Mouse (Mus musculus): ENCODE measurements around the gene Nacad.

The Nacad gene

DNA sequence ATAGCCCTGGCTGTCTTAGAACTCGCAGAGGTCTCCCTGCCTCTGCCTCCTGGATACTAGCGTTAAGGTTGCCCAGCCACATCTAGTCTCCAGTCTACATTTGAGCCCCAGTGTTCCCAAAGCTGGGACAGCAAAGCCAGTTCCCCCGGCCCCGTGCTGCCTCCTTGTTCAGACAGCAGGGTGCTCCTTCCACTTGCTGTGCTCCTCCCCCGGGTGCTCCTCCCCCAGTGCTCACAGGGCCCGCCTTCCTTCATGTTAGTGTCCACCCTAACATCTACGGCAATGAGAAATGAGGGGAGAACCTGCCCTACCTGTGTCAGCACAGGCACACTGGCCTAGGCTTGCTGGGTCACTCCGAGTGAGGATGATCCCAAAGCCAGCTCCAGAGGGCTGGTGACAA is 20.1 kb downstream of the Nacad start:
- in situ Hi-C loops (cut with MboI; ENCODE audit: low sequenced_read_pairs), result no loop called here

DNA sequence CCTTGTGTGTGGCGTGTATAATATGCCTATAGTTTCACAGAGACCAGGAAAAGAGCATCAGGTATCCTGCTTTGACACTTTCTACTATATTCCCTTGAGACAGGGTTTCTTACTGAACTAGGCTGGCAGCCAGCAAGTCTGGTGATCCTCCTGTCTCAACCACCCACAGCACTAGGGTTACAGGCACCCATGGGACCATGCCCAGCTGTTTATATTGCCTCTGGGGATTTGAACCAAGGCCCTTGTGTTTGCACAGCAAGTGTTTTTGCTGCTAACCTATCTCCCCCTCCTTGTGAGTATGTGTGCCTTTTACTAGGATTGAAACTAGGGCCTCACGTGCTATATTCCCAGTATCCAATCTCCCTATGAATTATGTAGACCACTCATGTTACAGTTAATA is 24.3 kb downstream of the Nacad start:
- in situ Hi-C loops (cut with MboI; ENCODE audit: low sequenced_read_pairs), result no loop called here

DNA sequence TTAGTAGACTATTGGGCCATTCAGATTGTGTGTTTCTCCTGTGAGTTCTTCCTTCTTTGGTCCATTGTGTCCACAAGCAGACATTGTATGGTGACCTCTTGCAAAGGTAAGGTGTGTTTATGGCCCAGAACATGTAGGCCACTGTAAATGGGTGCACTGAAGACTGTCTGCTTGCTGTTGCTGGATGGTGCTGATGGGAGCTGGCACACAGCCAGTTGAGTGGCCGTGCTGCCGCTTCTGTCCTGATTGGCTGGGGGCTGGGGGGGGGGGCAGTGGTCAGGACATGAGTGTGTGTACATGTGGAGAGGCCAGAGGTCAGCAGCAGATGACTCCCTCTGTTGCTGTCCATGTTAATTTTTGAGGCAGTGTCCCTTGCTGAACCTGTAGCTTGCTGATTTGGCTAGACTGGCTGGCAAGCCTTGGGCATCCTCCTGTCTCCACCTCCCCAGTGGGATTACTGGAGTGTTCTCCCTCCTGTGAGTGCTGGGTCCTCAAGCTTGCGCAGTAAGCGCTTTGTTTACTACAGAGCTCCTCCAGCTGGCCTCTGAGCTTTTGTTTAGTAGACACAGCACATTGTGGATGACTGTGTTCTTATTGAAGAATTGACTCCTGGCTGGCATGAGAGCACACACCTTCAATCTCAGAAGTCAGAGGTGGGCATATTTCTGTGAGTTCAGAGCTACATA is 25.6 kb downstream of the Nacad start:
- in situ Hi-C loops (cut with MboI; ENCODE audit: low sequenced_read_pairs), result no loop called here

DNA sequence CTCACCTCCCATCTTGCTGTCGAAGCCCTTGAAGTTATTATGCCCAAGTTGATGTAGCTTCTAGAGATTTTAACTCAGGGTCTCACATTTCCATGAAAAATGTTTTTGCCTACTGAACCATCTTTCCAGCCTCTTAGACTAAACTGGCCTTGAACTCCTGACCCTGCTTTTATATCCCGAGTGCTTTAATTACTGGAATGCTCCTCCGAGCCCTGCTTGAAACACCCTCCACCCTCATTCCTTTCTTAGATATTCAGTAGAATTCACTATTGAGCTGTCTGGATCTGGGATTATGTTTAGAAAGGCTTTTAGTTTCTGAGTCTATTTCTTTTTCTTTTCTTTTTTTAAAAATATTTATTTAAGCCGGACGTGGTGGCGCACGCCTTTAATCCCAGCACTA is 26.5 kb downstream of the Nacad start:
- in situ Hi-C loops (cut with MboI; ENCODE audit: low sequenced_read_pairs), result no loop called here

DNA sequence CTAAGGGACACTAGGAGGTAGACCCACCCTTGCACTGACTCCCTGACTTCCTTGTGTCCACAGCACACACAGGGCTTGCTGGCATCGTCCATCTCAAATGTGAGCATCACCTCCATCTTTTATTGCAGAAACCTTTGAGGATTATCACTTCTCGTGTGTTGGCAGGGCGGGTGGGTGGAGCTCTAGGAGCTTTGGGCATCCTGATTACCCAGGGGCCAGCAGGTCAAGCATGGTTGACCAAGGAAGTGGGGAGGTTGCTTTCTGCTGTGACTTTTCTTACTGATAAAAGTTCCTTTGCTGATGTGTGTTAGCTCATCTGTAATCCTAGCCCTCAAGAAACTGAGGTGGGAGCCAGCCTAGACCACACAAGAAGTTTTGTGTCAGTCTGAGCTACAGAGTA is 29.7 kb downstream of the Nacad start:
- in situ Hi-C loops (cut with MboI; ENCODE audit: low sequenced_read_pairs), result no loop called here

DNA sequence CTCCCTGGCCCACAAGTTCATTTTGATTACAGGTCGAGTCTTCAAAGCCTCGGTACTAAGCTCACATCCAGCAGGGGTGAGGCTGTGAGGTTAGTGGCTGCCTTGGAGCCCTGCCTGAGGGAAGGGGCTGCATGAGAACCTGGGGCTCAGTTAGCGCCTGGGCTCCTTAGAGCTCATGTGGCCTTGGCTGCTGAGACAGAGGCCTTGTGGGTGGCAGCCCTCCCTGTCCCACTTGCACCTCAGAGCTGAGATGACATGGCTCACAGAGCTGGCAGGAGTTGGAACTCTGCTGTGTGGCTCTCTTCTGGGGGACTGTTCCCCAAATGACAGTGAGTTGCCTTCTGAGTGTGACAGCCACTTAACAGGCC is 36.5 kb downstream of the Nacad start:
- in situ Hi-C loops (cut with MboI; ENCODE audit: low sequenced_read_pairs), result no loop called here

DNA sequence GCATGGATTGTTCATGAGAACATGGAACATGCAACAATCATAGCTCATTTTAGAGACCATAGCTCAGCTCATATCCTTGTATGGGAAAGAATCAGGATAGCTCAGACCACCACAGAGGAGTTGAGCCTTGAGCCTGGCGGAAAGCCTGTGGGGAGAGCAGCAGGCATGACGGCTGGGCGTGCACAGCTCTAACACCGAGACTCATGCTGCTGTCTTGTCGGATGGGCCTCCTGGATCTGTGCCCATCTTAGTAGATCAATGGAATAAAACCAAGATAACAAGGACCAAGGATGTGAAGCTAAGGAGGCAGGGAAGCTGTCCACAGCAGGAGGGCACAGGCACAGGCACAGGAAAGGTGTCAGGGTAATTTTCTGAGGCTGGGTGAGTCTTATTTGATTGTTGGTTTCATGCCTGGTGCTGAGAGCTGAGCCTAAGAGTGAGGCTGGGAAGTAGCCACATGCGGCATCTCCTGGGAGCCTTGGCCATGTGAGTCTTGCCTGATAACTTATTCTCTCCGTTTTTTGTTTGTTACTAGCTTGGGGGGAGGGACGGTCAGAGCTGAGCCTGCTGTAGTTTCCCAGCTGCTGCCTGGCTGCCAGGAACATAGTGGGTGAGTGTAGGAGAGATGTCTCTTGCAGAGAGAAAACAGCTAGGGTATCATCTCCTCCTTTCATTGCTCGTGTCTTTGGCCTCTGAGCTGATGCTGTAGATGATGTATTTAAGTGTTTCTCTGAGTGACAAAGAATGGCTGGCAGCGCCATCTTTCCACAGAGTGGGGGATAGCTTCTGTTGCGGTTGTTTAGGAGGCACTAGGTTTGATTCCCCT is 37.1 kb downstream of the Nacad start:
- in situ Hi-C loops (cut with MboI; ENCODE audit: low sequenced_read_pairs), result no loop called here

DNA sequence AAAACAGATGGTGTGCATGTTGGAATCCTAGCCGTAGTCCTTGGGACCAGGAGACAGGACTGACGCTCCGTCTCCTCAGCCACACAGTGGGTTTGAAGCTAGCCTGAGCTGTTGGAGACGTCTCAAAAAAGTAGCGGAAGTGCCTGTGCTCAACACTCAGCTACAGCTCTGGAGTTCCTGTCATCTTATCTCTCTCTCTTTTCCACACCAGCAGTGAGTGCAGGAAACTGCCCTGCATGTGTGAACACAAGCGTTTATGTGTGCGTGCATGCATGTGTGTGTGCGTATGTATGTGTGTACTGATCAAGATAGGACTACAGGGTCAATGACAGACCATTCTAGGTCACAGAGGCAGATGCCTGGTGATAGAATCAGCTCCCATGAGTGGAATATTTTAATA is 37.9 kb downstream of the Nacad start:
- in situ Hi-C loops (cut with MboI; ENCODE audit: low sequenced_read_pairs), result no loop called here

DNA sequence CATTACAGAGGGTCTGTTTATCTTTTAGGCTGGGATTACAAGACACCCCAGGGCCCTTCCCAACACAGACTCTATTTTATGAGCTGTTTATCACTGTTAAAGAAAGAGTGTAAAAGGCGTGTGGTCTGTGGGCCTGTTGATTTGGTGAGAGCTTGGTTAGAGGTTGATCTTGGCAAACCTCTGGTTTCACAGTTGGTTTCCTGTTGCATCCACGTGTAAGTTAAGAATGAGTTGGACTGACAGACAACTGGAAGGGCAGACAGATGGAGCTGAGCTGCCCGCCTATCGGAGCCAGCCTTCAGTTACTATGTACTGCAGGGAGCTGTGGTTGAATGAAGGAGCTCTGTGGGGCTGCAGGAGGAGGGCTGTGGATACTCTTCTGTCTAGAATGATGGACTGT is 39.4 kb downstream of the Nacad start:
- in situ Hi-C loops (cut with MboI; ENCODE audit: low sequenced_read_pairs), result no loop called here

DNA sequence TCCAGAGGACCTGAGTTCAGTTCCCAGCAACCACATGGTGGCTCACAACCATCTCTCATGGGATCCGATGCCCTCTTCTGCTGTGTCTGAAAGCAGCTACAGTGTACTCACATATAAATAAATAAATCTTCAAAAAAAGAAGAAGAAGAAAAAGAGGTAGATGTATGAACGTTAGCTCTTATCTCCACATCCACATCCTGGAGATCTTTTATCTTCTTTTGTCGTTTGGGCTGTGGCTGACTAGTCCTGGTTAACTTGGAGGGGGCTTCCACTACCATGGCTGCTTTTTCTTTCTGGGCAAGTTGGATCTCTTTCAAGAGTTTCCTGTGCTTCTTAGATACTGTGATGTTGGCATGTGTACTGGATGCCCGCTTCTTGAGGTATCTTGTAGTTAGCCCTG is 42.7 kb downstream of the Nacad start:
- in situ Hi-C loops (cut with MboI; ENCODE audit: low sequenced_read_pairs), result no loop called here

DNA sequence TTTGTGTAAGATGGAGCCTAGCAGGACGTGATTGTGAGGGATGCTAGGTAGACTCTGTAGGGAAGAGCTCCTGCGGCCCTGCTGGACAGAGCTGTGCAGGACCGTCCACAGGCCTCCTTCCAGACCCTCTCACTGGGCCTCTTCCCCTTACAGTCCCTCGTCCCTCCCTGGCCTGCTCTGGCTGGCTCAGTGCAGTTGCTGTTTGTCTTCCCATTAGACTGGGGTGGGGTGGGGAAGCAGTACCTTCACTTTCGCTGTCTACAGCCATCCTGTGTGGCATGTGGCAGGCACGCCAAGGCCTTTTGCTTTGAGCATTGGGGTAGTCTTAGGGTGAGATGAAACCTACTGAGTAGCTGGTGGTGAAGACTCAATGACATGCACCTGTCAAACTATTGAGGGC is 43.5 kb downstream of the Nacad start:
- in situ Hi-C loops (cut with MboI; ENCODE audit: low sequenced_read_pairs), result no loop called here

DNA sequence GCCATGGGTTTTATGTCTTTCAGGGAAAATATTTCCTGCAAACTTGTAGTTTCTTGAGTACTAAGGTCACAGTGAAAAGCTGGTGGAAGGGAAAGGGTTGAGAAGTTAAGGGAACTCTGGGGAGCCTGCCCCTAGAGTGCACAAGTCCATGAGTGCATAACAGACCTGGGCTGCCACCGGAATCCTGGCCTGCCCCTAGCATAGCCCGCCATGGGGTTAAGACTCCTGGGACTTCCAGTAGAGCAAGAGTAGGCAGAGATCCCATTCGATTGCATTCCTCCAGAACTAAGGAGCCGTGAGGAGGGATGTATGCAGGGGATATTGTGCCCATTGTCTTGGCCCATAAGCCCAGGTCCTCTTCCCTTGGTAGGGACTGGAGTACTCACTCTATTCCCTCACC is 44.4 kb downstream of the Nacad start:
- in situ Hi-C loops (cut with MboI; ENCODE audit: low sequenced_read_pairs), result no loop called here

DNA sequence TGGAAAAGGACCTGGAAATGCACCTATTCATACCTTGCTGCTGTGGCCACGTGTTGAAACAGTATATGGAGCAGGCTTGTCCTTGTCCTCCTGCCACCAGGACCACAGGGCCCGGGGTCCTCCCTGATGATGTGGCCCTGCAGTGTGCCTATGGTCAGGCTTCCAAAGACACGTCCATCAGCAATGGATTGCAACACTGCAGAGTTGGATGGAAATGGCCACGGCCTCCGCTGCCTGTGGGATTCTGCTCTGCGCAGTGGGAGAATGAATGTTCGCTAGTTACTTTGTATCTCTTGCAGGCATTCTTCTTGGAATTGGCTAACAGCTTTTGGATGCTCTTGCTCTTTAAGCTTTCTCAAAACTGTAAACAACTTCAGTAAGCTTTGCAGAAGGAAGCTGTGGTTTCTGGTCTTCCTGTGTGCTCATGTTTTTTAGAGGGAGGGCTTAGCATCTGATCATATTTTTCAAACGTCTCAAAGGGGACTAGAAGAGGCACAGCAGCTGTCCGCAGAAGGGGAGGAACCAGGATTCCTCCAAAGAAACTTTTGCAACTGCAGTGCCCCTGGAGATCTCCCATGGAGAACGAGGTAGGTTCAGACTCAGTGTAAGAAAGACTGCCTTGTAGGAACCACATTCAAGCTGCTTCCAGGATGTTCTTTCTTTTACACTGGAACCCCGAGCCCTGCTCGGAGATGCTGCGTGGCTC is 45.0 kb downstream of the Nacad start:
- in situ Hi-C loops (cut with MboI; ENCODE audit: low sequenced_read_pairs), result no loop called here

DNA sequence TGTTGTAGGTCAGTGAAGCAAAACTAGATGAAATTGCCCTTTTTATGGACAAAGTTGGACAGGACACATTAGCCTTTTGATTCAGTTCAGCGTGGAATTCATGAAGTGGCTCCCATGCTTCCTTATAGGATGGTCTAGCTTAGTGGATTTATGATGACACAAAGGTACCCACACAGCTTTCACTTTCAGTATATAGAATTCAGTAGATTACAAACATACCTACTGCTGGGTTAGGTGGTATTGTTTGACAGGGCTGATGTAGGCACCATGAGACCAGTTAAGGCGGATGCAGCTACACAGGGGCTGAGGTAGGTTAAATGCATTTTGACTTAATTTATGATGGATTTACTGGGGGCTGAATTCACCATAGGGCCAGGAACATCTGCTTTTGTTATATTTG is 45.9 kb downstream of the Nacad start:
- in situ Hi-C loops (cut with MboI; ENCODE audit: low sequenced_read_pairs), result no loop called here

DNA sequence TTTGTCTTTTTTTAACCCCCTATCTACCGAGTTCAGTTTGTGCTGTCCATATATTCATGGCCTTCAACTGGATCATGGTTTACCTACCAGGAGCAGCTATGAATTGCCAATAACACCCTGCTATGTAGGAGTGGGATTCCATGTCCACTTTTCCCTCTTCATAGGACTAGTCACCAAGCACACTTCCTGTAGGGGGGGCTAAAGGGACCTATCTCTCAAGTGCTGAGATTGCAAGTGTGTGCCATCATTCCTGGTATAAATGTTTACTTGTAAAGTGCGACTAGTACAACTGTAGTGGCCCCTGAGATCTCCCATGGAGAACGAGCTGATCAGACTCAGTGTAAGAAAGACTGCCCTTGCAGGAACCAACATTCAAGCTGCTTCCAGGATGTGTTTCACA is 47.6 kb downstream of the Nacad start:
- in situ Hi-C loops (cut with MboI; ENCODE audit: low sequenced_read_pairs), result no loop called here

DNA sequence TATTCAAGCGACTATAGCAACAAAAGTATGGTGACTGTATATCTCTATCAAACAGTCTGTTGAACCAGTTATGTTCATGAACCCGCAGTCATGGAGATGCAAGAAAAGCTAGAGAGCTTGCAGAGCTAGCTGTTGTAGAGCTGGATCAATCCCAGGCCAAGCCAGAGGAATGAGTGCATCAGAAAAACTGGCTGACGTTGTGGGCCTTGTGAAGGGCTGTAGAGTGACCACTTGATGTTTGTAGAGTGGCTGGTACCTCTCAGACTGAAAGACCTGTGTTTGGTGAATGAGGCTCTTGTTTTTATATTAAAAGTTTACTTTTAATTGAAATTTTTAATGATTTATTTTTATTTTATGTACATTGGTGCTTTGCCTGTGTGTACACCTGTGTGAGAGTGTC is 55.7 kb downstream of the Nacad start:
- in situ Hi-C loops (cut with MboI; ENCODE audit: low sequenced_read_pairs), result no loop called here

DNA sequence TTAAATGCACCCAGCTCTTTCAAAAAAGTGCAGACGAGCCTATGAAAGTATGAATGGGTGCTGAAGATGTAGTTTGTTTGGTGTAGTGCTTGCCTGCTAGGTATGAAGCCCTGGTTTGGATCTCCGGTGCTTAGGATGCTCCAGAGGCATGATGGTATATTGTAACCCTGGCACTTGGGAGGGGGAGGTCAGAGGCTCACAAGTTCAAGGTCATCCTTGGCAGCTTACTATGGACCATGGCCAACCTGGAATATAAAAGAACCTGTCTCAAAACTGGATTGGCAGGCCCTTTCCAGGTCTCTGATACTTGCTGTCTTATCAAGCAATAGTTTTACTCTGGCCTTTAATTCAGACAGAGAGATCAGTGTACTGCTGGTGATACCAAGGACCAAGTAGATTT is 56.1 kb downstream of the Nacad start:
- in situ Hi-C loops (cut with MboI; ENCODE audit: low sequenced_read_pairs), result no loop called here
